Mouse (Mus musculus) spleen, adult 2 months (tissue): ENCODE measurements around the gene Hyou1.

Experiments
- CTCF ChIP-seq: fragments of 200-500 bp; IDR thresholded peaks from 2 replicates; pipeline ENCODE4 v1.5.1; 2011; ENCODE audit warnings: mild to moderate bottlenecking, inconsistent platforms; ENCODE audit not compliant: insufficient read depth, insufficient read length, insufficient replicate concordance; ENCODE audit errors: extremely low read depth
- POLR2A ChIP-seq: fragments of 200-500 bp; IDR thresholded peaks from 2 replicates; pipeline ENCODE4 v1.6.1; 2011; ENCODE audit warnings: low read depth, low read length, inconsistent platforms

GRCm38 (mm10) chr9:44351396-44351795, 27.9 kb upstream of the Hyou1 start:
- TF ChIP-seq POLR2A = no peak
- TF ChIP-seq CTCF = no peak
